Mouse (Mus musculus) lung, adult 2 months (tissue): Measurements from ENCODE around the gene Zfp688.

Source experiments
- CTCF ChIP-seq: fragments of 200-500 bp; IDR thresholded peaks from 2 replicates; pipeline ENCODE4 v1.5.1; 2011; ENCODE audit warnings: mild to moderate bottlenecking, low read length, control low read depth; ENCODE audit not compliant: insufficient read depth
- POLR2A ChIP-seq: fragments of 200-500 bp; IDR thresholded peaks from 2 replicates; pipeline ENCODE4 v1.6.1; 2011; ENCODE audit warnings: low read depth, mild to moderate bottlenecking, control low read depth, low read length, borderline replicate concordance; ENCODE audit errors: extremely low read depth

GRCm38 (mm10) chr7:127471646-127472010 lies 49.8 kb upstream of the Zfp688 start:
- TF ChIP-seq CTCF (no peak), POLR2A (no peak)
